Mouse (Mus musculus): Measurements from ENCODE around the gene Mrpl43. TPM values are rescaled to one million over a fixed set of nuclear protein-coding genes. Genes with fewer than 3 reads are reported as not detected.

Mrpl43 gene
- total RNA-seq, 2 experiments from 2014 or later, result 50.0 to 58.3 TPM

DNA sequence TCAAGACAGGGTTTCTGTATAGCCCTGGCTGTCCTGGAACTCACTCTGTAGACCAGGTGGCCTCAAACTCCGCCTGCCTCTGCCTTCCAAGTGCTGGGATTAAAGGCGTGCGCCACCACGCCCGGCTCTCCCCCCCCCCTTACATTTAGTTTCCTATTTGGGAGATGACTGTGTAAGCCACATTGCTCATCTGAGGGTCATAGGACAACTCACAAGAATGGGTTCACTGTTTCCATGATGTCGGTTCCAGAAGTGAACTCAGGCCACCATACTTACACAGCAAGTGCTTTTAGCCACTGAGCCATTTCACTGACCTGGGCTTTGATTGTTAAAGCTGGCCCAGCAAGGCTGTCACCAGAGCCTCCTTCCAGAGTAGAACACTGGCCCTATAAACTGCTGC lies 29.1 kb downstream of the Mrpl43 start:
- no peak for DNase-seq

DNA sequence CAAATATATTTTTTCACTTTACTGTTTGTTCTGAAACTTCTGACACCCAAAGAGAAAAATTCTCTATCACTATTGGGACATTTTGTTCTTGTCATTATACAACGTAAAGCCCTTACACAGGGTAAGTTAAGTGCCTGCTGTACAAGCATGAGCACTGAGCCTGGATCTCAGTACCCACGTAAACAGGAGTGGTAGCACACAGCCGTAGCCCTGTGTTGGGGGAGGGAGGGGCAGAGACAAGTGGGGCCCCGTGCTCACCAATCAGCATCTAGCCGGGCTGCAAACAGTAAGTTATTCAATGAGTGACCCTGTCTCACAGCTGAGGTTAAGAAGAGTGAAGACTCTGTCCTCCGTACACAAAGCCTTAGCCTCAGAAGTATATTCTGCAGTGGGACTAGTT lies 29.6 kb downstream of the Mrpl43 start:
- DNase-seq, result no peak

DNA sequence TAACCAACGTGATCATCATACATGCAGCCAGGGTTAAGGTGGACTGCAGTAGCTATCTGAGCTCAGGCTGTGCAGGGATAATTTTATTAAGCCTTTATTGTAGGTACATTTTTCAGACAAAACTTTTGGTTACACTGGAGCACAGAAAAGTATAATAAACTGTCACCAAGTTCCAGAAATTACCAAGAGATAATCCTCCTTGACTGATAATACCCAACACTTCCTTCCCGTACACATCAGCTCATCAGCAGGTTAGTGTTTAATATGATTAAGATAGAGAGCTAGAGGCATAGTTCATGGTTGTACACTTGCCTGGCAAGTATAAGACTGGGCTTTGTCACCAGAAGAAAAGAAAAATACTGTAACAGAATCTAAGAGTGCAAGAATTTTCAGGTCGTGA lies 37.9 kb downstream of the Mrpl43 start:
- DNase-seq, result no peak

DNA sequence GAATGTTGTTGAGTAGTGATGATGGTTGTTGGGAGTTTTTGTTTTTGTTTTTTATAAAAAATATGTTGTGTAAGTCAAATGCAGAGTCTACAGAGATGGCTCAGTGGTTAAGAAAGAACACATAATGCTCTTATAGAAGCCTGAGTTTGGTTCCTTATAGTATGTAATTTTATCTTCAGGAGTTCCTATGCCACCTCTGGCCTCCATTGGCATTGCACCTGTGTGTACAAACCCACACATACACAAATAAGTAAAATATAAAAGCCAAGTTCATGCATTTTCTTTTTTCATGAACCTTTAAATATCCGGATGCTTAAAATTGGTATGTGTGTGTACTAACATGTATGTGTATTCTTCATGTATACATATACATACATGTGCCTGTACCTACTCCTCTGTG lies 40.3 kb downstream of the Mrpl43 start:
- DNase-seq, result no peak

DNA sequence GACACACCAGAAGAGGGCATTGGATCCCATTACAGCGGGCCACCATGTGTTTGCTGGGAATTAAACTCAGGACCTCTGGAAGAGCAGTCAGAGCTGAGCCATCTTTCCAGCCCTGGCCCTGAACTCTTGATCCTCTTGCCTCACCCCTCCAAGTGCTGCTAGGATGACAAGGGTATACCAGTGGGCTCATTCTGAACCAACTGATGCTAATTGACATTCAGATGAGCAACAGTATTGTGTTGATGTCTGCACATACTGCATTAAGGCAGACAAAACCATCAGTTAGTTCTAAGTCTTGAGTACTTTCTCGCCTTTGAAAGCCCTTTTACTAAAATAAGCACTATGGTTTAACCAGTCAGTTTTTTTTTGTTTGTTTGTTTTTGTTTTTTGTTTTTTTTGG lies 46.6 kb downstream of the Mrpl43 start:
- no peak for DNase-seq

Other genes starting within 250 kb of the Mrpl43 start
- 10 to 100 TPM; 22.6 to 31.5 TPM for gene Slf2, start 75.3 kb downstream of the Mrpl43 start, total RNA-seq (2021)
- 10 to 100 TPM; 18.3 to 26.3 TPM for gene Sema4g, start 17.3 kb downstream of the Mrpl43 start, total RNA-seq (2021)
- gene Twnk, start 779 bp downstream of the Mrpl43 start, total RNA-seq (2021), result 10 to 100 TPM; 26.2 to 29.5 TPM
- gene Lzts2, start 8.0 kb upstream of the Mrpl43 start, total RNA-seq (2021), result 10 to 100 TPM; 63.1 to 77.8 TPM
- gene Pdzd7, start 39.3 kb upstream of the Mrpl43 start, total RNA-seq (2021), result under 1 TPM; 0.21 to 0.48 TPM
- 10 to 100 TPM; 39.3 to 51.5 TPM for gene Sfxn3, start 41.1 kb upstream of the Mrpl43 start, total RNA-seq (2021)
- gene Kazald1, start 68.8 kb upstream of the Mrpl43 start, total RNA-seq (2021), result 1 to 10 TPM; 8.2 to 9.2 TPM
- under 1 TPM in 1 of 2 experiments, not detected in 1; 0.15 TPM for gene Tlx1, start 144.2 kb upstream of the Mrpl43 start, total RNA-seq (2021)
- 1 to 10 TPM in 1 of 2 experiments, under 1 TPM in 1; 0.30 to 1.4 TPM for gene Lbx1, start 229.4 kb upstream of the Mrpl43 start, total RNA-seq (2021)